Mouse (Mus musculus) embryonic fibroblast, embryonic 13.5 days (primary cell): Measurements from ENCODE around the gene Ppid.

ENCODE experiments used
- CTCF ChIP-seq: IDR thresholded peaks from 2 replicates; pipeline ENCODE4 v1.5.1; 2011; ENCODE audit warnings: mild to moderate bottlenecking, control low read depth, low read length, moderate library complexity, borderline replicate concordance; ENCODE audit not compliant: insufficient read depth
- POLR2A ChIP-seq: IDR thresholded peaks from 2 replicates; pipeline ENCODE4 v1.6.1; 2011; ENCODE audit warnings: low read depth, mild to moderate bottlenecking, control low read depth, low read length, moderate library complexity

DNA sequence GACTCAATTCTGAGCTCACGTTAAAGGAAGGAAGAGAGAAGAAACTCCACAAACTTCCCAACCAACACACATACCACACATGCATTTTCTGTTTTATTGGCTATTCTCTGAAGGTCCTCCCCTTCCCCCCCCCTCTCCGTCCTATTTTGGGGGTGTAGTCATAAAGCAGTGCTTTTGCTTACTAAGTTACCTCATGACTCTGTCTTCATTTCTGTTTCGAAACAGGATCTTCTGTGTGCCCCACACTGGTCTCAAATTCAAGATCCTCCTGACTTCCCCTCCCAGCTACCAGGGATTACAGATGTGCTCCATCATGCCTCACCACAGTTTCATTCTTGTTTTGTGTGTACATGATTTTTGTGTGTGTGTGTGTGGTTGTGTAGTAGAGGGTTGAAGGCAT lies 18.7 kb upstream of the Ppid start:
- TF ChIP-seq CTCF (no peak), POLR2A (no peak)
